Mouse (Mus musculus) hindbrain, embryonic 16.5 days (tissue): ENCODE data around the gene Aff3. TPM values are rescaled to one million over a fixed set of nuclear protein-coding genes. Genes with fewer than 3 reads are reported as not detected.

ENCODE experiments used
- ATAC-seq: fragments of 200-750 bp; cut with Nextera tagmentation; 2 replicates; pipeline ENCODE4 v1.8.0; 2017; ENCODE audit warnings: moderate TSS enrichment, moderate library complexity
- H3K27ac ChIP-seq: fragments of 300-500 bp; sonication (generic); 2 replicates; pipeline ENCODE4 v1.5.1; 2014; ENCODE audit warnings: low read depth, mild to moderate bottlenecking, control low read depth, low read length, moderate library complexity
- H3K27me3 ChIP-seq: fragments of 300-500 bp; sonication (generic); replicated peaks from 2 replicates; pipeline ENCODE4 v1.6.1; 2014; ENCODE audit warnings: low read length; ENCODE audit not compliant: control insufficient read depth, insufficient read depth
- H3K36me3 ChIP-seq: fragments of 300-500 bp; sonication (generic); 2 replicates; pipeline ENCODE4 v1.6.1; 2014; ENCODE audit warnings: mild to moderate bottlenecking, low read length, moderate library complexity, mixed read lengths; ENCODE audit not compliant: control insufficient read depth, insufficient read depth
- H3K4me1 ChIP-seq: fragments of 300-500 bp; sonication (generic); 2 replicates; pipeline ENCODE4 v1.6.1; 2014; ENCODE audit warnings: low read depth, low read length; ENCODE audit not compliant: control insufficient read depth, insufficient read depth
- H3K4me2 ChIP-seq: fragments of 300-500 bp; sonication (generic); 2 replicates; pipeline ENCODE4 v1.6.1; 2014; ENCODE audit warnings: mild to moderate bottlenecking, low read length, control low read depth, moderate library complexity
- H3K4me3 ChIP-seq: fragments of 300-500 bp; sonication (generic); 2 replicates; pipeline ENCODE4 v1.5.1; 2014; ENCODE audit warnings: mild to moderate bottlenecking, low read length, control low read depth, moderate library complexity
- H3K9ac ChIP-seq: fragments of 300-500 bp; sonication (generic); 2 replicates; pipeline ENCODE4 v1.6.1; 2014; ENCODE audit warnings: low read depth, mild to moderate bottlenecking, control low read depth, low read length, moderate library complexity
- H3K9me3 ChIP-seq: fragments of 300-500 bp; sonication (generic); 2 replicates; pipeline ENCODE4 v1.6.1; 2014; ENCODE audit warnings: mild to moderate bottlenecking, low read length, moderate library complexity; ENCODE audit not compliant: control insufficient read depth
- WGBS: fragments of 180-500 bp; shearing (Covaris S2); extraction: QIAGEN DNeasy Blood & Tissue Kit; methylation state at CpG from one replicate; pipeline ENCODE4 v1.1.7; 2014; 5-methylcytosine and 5-hydroxymethylcytosine counted together
- polyA plus RNA-seq: library from polyadenylated mRNA; unstranded; fragments of >200 nt; fragmentation: Nextera tagmentation; extraction: Ambion mirVana; gene quantifications from 2 replicates; pipeline ENCODE4 v1.2.1, GENCODE M21; 2015

The Aff3 gene
- polyA plus RNA-seq, 1 experiment from 2014 or later, result 8.4 TPM

- Histone ChIP-seq H3K4me1 (peaks cover 11% of the 10 kb centered on the region), H3K27ac (no peak overlapping the region), H3K36me3 (no peaks in the 10 kb centered on the region)
Observed at GRCm38 (mm10) chr1:38591194-38591593, 73.6 kb downstream of the Aff3 start.

DNA sequence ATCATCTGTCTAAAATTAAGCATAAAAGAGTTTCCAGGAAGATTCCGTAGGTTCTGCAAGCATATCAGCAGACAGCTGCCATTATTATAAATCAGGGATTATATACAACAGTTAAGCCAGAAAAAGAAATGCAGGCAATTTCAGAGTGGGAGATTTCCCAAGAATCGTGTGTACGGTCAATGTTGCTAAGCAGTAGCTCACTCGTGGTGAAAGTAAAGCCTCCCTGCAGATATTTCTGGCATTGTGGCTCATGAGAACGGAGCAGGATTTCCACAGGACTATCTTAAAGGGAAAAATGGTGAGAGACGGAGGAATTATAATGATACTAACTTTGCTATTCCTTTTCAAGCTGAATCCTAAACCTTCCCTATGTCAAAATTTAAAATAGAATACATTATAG is 76.0 kb downstream of the Aff3 start:
- WGBS, result 55% methylated on average over 6 of the region's 6 CpGs
- H3K4me1 ChIP-seq, result no peaks in the 10 kb centered on the region; the same call in none of the 2 replicates
- no peak overlapping the region for H3K4me2 ChIP-seq
- no peaks in the 10 kb centered on the region for H3K36me3 ChIP-seq
- H3K27ac ChIP-seq, result no peak overlapping the region
- no peak for ATAC-seq
- H3K4me3 ChIP-seq, result no peak overlapping the region
- no peaks in the 10 kb centered on the region for H3K9me3 ChIP-seq
- no peaks in the 10 kb centered on the region for H3K27me3 ChIP-seq
- H3K9ac ChIP-seq, result no peak overlapping the region

More at GRCm38 (mm10) chr1:38591194-38591593, 73.6 kb downstream of the Aff3 start:
- H3K4me2 ChIP-seq, result no peak overlapping the region
- no peak overlapping the region for H3K9ac ChIP-seq
- H3K9me3 ChIP-seq, result no peaks in the 10 kb centered on the region
- 70% methylated on average over 8 of the region's 8 CpGs for WGBS
- no peaks in the 10 kb centered on the region for H3K27me3 ChIP-seq
- H3K4me3 ChIP-seq, result no peak overlapping the region
- no peak for ATAC-seq

GRCm38 (mm10) chr1:38582328-38582727 is 82.4 kb downstream of the Aff3 start:
- H3K9ac ChIP-seq, result no peak overlapping the region
- H3K27me3 ChIP-seq, result no peaks in the 10 kb centered on the region
- no peaks in the 10 kb centered on the region for H3K9me3 ChIP-seq
- H3K4me1 ChIP-seq, result peaks cover 8% of the 10 kb centered on the region
- WGBS, result 85% methylated on average over 9 of the region's 9 CpGs
- H3K4me3 ChIP-seq, result no peak overlapping the region
- no peak for ATAC-seq
- no peak overlapping the region for H3K27ac ChIP-seq
- H3K4me2 ChIP-seq, result no peak overlapping the region
- H3K36me3 ChIP-seq, result no peaks in the 10 kb centered on the region

GRCm38 (mm10) chr1:38580572-38580971 is 84.2 kb downstream of the Aff3 start:
- WGBS, result 77% methylated on average over 2 of the region's 2 CpGs
- no peaks in the 10 kb centered on the region for H3K9me3 ChIP-seq
- H3K4me2 ChIP-seq, result no peak overlapping the region
- no peaks in the 10 kb centered on the region for H3K27me3 ChIP-seq
- H3K36me3 ChIP-seq, result no peaks in the 10 kb centered on the region
- H3K9ac ChIP-seq, result no peak overlapping the region
- H3K27ac ChIP-seq, result no peak overlapping the region
- H3K4me1 ChIP-seq, result peaks cover 8% of the 10 kb centered on the region
- no peak for ATAC-seq
- no peak overlapping the region for H3K4me3 ChIP-seq

- H3K9ac ChIP-seq, result no peak overlapping the region
- H3K27ac ChIP-seq, result no peak overlapping the region
- H3K27me3 ChIP-seq, result no peaks in the 10 kb centered on the region
- H3K9me3 ChIP-seq, result no peaks in the 10 kb centered on the region
- no peak; the same call in 1 of the 2 replicates for ATAC-seq
- no peak overlapping the region for H3K4me3 ChIP-seq
- H3K4me2 ChIP-seq, result no peak overlapping the region
- 47% methylated on average over 5 of the region's 5 CpGs for WGBS
- no peaks in the 10 kb centered on the region for H3K36me3 ChIP-seq
- peaks cover 8% of the 10 kb centered on the region for H3K4me1 ChIP-seq
Observed at GRCm38 (mm10) chr1:38578339-38578738, 86.4 kb downstream of the Aff3 start.

DNA sequence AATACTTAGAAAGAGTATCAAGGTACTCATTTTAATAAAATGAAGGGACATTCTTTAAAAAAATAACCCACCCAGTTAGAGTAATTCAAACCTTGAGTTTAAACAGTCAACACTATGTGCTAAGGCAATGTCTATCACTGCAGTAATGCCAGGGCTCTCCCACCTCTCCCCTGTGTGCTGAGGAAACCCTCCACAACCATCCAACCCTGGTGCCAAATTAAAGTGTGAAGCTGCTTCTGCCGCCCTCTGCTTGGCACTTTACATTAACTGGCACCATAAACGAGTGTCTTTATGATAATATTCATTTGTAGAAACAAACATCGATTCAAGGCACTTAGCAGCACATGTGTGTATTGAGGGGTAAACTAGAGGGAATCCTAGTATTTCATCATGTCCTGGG is 97.0 kb downstream of the Aff3 start:
- Histone ChIP-seq H3K36me3 (no peaks in the 10 kb centered on the region), H3K4me3 (no peak overlapping the region), H3K27ac (no peak overlapping the region), H3K27me3 (no peaks in the 10 kb centered on the region), H3K9ac (no peak overlapping the region), H3K9me3 (no peaks in the 10 kb centered on the region), H3K4me1 (peaks cover 32% of the 10 kb centered on the region), H3K4me2 (no peak overlapping the region)
- no peak for ATAC-seq
- 47% methylated on average over 3 of the region's 3 CpGs for WGBS

DNA sequence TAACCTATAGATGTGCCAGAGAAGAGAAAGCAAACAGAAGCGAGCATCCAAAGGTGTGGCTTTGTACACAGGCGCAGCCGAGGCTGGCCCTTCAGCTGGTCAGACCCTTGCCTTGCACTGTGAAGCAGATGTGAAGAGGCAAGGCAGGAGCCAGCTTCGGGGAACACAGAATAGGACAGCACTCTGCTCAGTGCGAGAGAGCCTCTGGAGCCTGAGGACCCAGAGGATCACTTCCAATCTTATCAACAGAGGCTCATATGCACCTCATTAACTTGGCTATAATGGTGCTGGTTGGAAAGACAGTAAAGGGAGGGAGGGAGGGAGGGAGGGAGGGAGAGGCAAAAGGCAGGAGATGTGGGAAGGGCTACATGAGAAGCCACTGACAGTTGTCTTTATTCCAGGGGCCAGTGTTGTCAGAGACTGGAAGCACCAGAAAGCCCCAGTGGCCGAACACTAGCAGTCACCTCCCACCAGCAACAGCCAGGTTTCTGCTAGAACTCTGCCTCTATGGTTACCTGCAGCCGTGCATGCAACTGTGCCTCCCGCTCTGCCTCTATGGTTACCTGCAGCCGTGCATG is 98.6 kb downstream of the Aff3 start:
- peak; percentile 49; the same call in 1 of the 2 replicates for ATAC-seq
- Histone ChIP-seq H3K27me3 (no peaks in the 10 kb centered on the region), H3K9me3 (no peaks in the 10 kb centered on the region), H3K9ac (peak overlapping the region; percentile 54; the same call in 1 of the 2 replicates), H3K27ac (peak overlapping the region; percentile 72), H3K4me3 (no peak overlapping the region), H3K4me1 (peaks cover 48% of the 10 kb centered on the region), H3K36me3 (no peaks in the 10 kb centered on the region), H3K4me2 (peak overlapping the region; percentile 20)
- 21% methylated on average over 9 of the region's 9 CpGs for WGBS

DNA sequence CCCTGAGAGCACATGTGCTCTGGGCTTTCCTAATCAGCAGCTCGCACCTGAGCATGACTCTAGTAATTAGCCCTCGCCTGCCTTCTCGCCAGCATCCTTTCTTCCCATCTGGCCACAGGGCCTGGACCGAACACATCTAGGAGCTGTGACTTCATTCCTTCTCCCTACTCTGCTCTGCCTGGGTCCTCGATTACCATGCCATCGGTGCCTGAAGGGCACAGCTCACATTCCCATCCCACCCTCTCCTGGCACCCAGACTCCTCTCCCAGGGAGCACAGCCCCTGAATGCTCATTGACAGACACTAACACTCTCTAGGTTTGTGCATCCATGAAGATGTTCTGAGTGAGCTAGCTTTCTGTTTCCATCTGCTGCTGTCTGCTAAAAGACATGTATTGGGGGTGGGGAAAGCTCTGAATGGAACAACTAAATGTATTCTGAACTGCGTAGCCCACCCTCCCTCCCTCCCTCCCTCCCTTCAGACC is 99.4 kb downstream of the Aff3 start:
- no peaks in the 10 kb centered on the region for H3K9me3 ChIP-seq
- no peak overlapping the region for H3K4me3 ChIP-seq
- WGBS, result 17% methylated on average over 7 of the region's 7 CpGs
- no peaks in the 10 kb centered on the region for H3K36me3 ChIP-seq
- H3K27ac ChIP-seq, result peak overlapping the region; percentile 72
- peak overlapping the region; percentile 48 for H3K9ac ChIP-seq
- peaks cover 49% of the 10 kb centered on the region for H3K4me1 ChIP-seq
- peak overlapping the region; percentile 27 for H3K4me2 ChIP-seq
- no peaks in the 10 kb centered on the region for H3K27me3 ChIP-seq
- peak; percentile 46 for ATAC-seq

DNA sequence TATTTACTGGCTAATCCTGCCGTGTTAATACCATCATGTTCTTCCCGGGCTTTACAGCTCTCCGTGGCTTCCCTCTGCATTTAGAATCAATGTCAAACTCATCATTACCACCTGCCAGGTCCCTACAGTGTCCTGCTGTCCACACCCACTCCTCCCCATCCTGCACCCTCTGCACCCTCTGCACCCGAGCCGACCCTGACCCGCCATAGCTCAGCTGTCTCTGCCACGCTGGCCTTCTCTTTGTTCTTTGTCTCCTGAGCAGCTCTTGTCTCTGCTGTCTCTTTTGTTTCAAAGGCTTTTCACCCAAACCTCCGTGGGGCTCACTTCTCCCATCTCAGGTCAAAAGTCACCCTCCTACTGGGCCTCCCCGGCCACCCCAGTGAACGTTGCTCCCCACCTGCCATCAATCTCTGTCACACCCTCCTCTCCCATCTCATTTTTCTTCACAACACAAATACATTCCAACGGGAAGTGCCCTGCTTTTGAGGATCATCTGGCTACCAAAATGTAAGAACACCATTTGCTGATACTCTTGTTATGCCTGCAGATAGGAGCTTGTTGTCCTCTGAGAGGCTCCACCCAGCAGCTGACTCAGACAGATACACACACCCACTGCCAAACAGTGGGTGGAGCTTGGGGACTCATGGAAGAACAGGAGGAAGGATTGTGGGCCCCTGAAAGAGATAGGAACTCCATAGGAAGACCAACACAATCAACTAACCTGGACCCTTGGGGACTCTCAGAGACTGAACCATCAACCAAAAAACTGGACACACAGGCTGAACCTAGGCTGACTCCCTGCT is 102.2 kb downstream of the Aff3 start:
- no peak for ATAC-seq
- H3K4me3 ChIP-seq, result no peak overlapping the region
- 8% methylated on average over 11 of the region's 11 CpGs for WGBS
- peak overlapping the region; percentile 41 for H3K9ac ChIP-seq
- no peaks in the 10 kb centered on the region for H3K27me3 ChIP-seq
- H3K9me3 ChIP-seq, result no peaks in the 10 kb centered on the region
- H3K36me3 ChIP-seq, result no peaks in the 10 kb centered on the region
- peak overlapping the region; percentile 72 for H3K27ac ChIP-seq
- H3K4me1 ChIP-seq, result peaks cover 47% of the 10 kb centered on the region
- H3K4me2 ChIP-seq, result peak overlapping the region; percentile 29; the same call in 1 of the 2 replicates
